Mouse (Mus musculus) midbrain, embryonic 13.5 days (tissue): Measurements from ENCODE around the gene Zfp39. TPM values are rescaled to one million over a fixed set of nuclear protein-coding genes. Genes with fewer than 3 reads are reported as not detected.

Experiments used
- ATAC-seq: fragments of 200-750 bp; cut with Nextera tagmentation; 2 replicates; pipeline ENCODE4 v1.8.0; 2017; ENCODE audit warnings: mild to moderate bottlenecking, moderate TSS enrichment, moderate library complexity
- H3K27ac ChIP-seq: fragments of 300-500 bp; sonication (generic); 2 replicates; pipeline ENCODE4 v1.5.1; 2015; ENCODE audit warnings: inconsistent platforms, mild to moderate bottlenecking, moderate library complexity
- H3K27me3 ChIP-seq: fragments of 300-500 bp; sonication (generic); 2 replicates; pipeline ENCODE4 v1.6.1; 2015; ENCODE audit warnings: mild to moderate bottlenecking, inconsistent platforms
- H3K36me3 ChIP-seq: fragments of 300-500 bp; sonication (generic); 2 replicates; pipeline ENCODE4 v1.6.1; 2015; ENCODE audit warnings: mild to moderate bottlenecking, inconsistent platforms
- H3K4me1 ChIP-seq: fragments of 300-500 bp; sonication (generic); replicated peaks from 2 replicates; pipeline ENCODE4 v1.6.1; 2015; ENCODE audit warnings: inconsistent platforms
- H3K4me2 ChIP-seq: fragments of 300-500 bp; sonication (generic); replicated peaks from 2 replicates; pipeline ENCODE4 v1.6.1; 2015; ENCODE audit warnings: moderate library complexity, mild to moderate bottlenecking, inconsistent platforms
- H3K4me3 ChIP-seq: fragments of 300-500 bp; sonication (generic); replicated peaks from 2 replicates; pipeline ENCODE4 v1.5.1; 2015; ENCODE audit warnings: mild to moderate bottlenecking, inconsistent platforms
- H3K9ac ChIP-seq: fragments of 300-500 bp; sonication (generic); replicated peaks from 2 replicates; pipeline ENCODE4 v1.6.1; 2015; ENCODE audit warnings: mild to moderate bottlenecking, inconsistent platforms
- H3K9me3 ChIP-seq: fragments of 300-500 bp; sonication (generic); 2 replicates; pipeline ENCODE4 v1.6.1; 2016; ENCODE audit warnings: mild to moderate bottlenecking, inconsistent platforms
- WGBS: fragments of 180-500 bp; shearing (Covaris S2); methylation state at CpG from one replicate; pipeline ENCODE4 v1.1.7; 2015; 5-methylcytosine and 5-hydroxymethylcytosine counted together
- polyA plus RNA-seq: library from polyadenylated mRNA; unstranded; fragments of >200 nt; fragmentation: Nextera tagmentation; extraction: Ambion mirVana; gene quantifications from 2 replicates; pipeline ENCODE4 v1.2.1, GENCODE M21; 2015

Zfp39 gene
- polyA plus RNA-seq: 4.4 and 5.2 TPM in 2 replicates

GRCm38 (mm10) chr11:58903511-58904409, at the start of gene Zfp39:
Gene Zfp39, minus strand, starts transcription at chr11:58904225.
- Histone ChIP-seq H3K9me3 (no peaks in the 10 kb centered on the region), H3K4me1 (peaks cover 21% of the 10 kb centered on the region), H3K9ac (peak within 1 kb of the TSS; percentile 85), H3K4me2 (peak within 1 kb of the TSS; percentile 77), H3K27me3 (no peaks in the 10 kb centered on the region), H3K36me3 (peaks cover 23% of the 10 kb centered on the region), H3K4me3 (peak within 1 kb of the TSS; percentile 81), H3K27ac (peak within 1 kb of the TSS; percentile 83)
- peak; percentile 98 for ATAC-seq
- WGBS: under 1% methylated on average over 40 of the region's 40 CpGs

GRCm38 (mm10) chr11:58953351-58954169, 49.5 kb upstream of the Zfp39 start:
- peak; percentile 18 for ATAC-seq
- Histone ChIP-seq H3K9me3 (no peaks in the 10 kb centered on the region), H3K36me3 (peaks cover 9% of the 10 kb centered on the region), H3K4me2 (peak overlapping the region; percentile 90), H3K9ac (peak overlapping the region; percentile 97), H3K4me3 (peak overlapping the region; percentile 87), H3K27me3 (no peaks in the 10 kb centered on the region), H3K4me1 (peaks cover 56% of the 10 kb centered on the region), H3K27ac (peak overlapping the region; percentile 100)
- under 1% methylated on average over 33 of the region's 33 CpGs for WGBS

- Histone ChIP-seq H3K4me2 (peak overlapping the region; percentile 69), H3K36me3 (no peaks in the 10 kb centered on the region), H3K27me3 (no peaks in the 10 kb centered on the region), H3K27ac (peak overlapping the region; percentile 99), H3K9me3 (no peaks in the 10 kb centered on the region), H3K4me3 (peak overlapping the region; percentile 67), H3K4me1 (peaks cover 41% of the 10 kb centered on the region), H3K9ac (peak overlapping the region; percentile 97)
- ATAC-seq: no peak
- 64% methylated on average over 5 of the region's 5 CpGs for WGBS
Measured at GRCm38 (mm10) chr11:58951210-58951609, 47.2 kb upstream of the Zfp39 start.

- peak overlapping the region; percentile 67 for H3K4me3 ChIP-seq
- ATAC-seq: peak; percentile 60
- H3K27ac ChIP-seq: peak overlapping the region; percentile 99
- H3K9ac ChIP-seq: peak overlapping the region; percentile 97
- no peaks in the 10 kb centered on the region for H3K36me3 ChIP-seq
- H3K4me2 ChIP-seq: peak overlapping the region; percentile 69
- H3K9me3 ChIP-seq: no peaks in the 10 kb centered on the region
- peaks cover 35% of the 10 kb centered on the region for H3K4me1 ChIP-seq
- WGBS: 1% methylated on average over 20 of the region's 20 CpGs
- H3K27me3 ChIP-seq: no peaks in the 10 kb centered on the region
Measured at GRCm38 (mm10) chr11:58949480-58950431, 45.7 kb upstream of the Zfp39 start.

- H3K36me3 ChIP-seq: no peaks in the 10 kb centered on the region
- H3K9me3 ChIP-seq: no peaks in the 10 kb centered on the region
- H3K27ac ChIP-seq: peak within 1 kb of the TSS; percentile 99
- peak within 1 kb of the TSS; percentile 97 for H3K9ac ChIP-seq
- ATAC-seq: peak; percentile 95
- H3K4me3 ChIP-seq: peak within 1 kb of the TSS; percentile 67
- peaks cover 35% of the 10 kb centered on the region for H3K4me1 ChIP-seq
- peak within 1 kb of the TSS; percentile 69 for H3K4me2 ChIP-seq
- H3K27me3 ChIP-seq: peaks cover 2% of the 10 kb centered on the region; the same call in 1 of the 2 replicates
- 1% methylated on average over 48 of the region's 48 CpGs for WGBS
Measured at GRCm38 (mm10) chr11:58948542-58949479, 44.8 kb upstream of the Zfp39 start, which contains the start of gene Hist3h2ba. Gene Hist3h2ba, plus strand, starts transcription at chr11:58948920.

- Histone ChIP-seq H3K27ac (peak overlapping the region; percentile 99), H3K36me3 (no peaks in the 10 kb centered on the region), H3K4me3 (peak overlapping the region; percentile 67), H3K9ac (peak overlapping the region; percentile 84), H3K4me1 (peaks cover 34% of the 10 kb centered on the region), H3K9me3 (no peaks in the 10 kb centered on the region), H3K27me3 (peaks cover 2% of the 10 kb centered on the region; the same call in 1 of the 2 replicates), H3K4me2 (peak overlapping the region; percentile 69)
- 13% methylated on average over 23 of the region's 23 CpGs for WGBS
- ATAC-seq: peak; percentile 78
Measured at GRCm38 (mm10) chr11:58947798-58948528, 43.9 kb upstream of the Zfp39 start.

GRCm38 (mm10) chr11:58947306-58947705, 43.3 kb upstream of the Zfp39 start:
- no peaks in the 10 kb centered on the region for H3K36me3 ChIP-seq
- H3K4me2 ChIP-seq: peak overlapping the region; percentile 69
- 86% methylated on average over 3 of the region's 3 CpGs for WGBS
- ATAC-seq: no peak
- peaks cover 2% of the 10 kb centered on the region; the same call in 1 of the 2 replicates for H3K27me3 ChIP-seq
- H3K27ac ChIP-seq: peak overlapping the region; percentile 99
- no peaks in the 10 kb centered on the region for H3K9me3 ChIP-seq
- H3K4me3 ChIP-seq: peak overlapping the region; percentile 67; the same call in 1 of the 2 replicates
- peak overlapping the region; percentile 84; the same call in 1 of the 2 replicates for H3K9ac ChIP-seq
- peaks cover 30% of the 10 kb centered on the region for H3K4me1 ChIP-seq

- ATAC-seq: no peak
Measured at GRCm38 (mm10) chr11:58944136-58944535, 40.1 kb upstream of the Zfp39 start.

GRCm38 (mm10) chr11:58939088-58939439, 35.0 kb upstream of the Zfp39 start:
- H3K27ac ChIP-seq: peak overlapping the region; percentile 96
- peak overlapping the region; percentile 96 for H3K4me3 ChIP-seq
- ATAC-seq: no peak; the same call in 1 of the 2 replicates
- 14% methylated on average over 6 of the region's 6 CpGs for WGBS
- H3K9me3 ChIP-seq: no peaks in the 10 kb centered on the region
- H3K4me1 ChIP-seq: peaks cover 35% of the 10 kb centered on the region
- peak overlapping the region; percentile 100 for H3K9ac ChIP-seq
- H3K36me3 ChIP-seq: peaks cover 27% of the 10 kb centered on the region
- peak overlapping the region; percentile 83 for H3K4me2 ChIP-seq
- H3K27me3 ChIP-seq: no peaks in the 10 kb centered on the region; the same call in 1 of the 2 replicates

More at GRCm38 (mm10) chr11:58944136-58944535, 40.1 kb upstream of the Zfp39 start:
- Histone ChIP-seq H3K36me3 (no peaks in the 10 kb centered on the region), H3K4me1 (peaks cover 18% of the 10 kb centered on the region), H3K27me3 (peaks cover 2% of the 10 kb centered on the region; the same call in 1 of the 2 replicates), H3K9ac (no peak overlapping the region), H3K4me2 (no peak overlapping the region), H3K4me3 (no peak overlapping the region), H3K27ac (0 out of 2 replicates have a peak overlapping the region, but pooled peaks have one; percentile 47), H3K9me3 (no peaks in the 10 kb centered on the region)
- 86% methylated on average over 5 of the region's 5 CpGs for WGBS
